Mouse (Mus musculus): ENCODE measurements around the gene Cenpv. TPM values are rescaled to one million over a fixed set of nuclear protein-coding genes. Genes with fewer than 3 reads are reported as not detected.

Gene Cenpv
- polyA plus RNA-seq, 1 experiment = 21.6 TPM

DNA sequence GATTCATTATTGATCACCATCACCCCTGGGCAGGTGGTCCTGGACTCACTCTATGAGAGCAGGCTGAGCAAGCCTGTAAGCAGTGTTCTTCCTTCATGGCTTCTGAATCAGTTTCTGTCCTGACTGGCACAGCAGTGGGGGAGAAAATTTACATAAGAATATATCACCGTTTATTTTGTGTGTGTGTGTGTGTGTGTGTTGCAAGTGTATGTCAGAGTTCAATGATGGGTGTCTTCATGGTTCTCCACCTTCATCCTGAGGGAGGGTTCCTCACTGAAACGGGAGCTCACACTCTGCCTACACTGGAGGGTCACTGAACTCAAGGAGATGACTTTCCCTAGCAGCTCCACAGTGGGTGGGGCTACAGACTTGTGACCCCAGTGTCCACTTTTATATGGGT is 1.9 kb upstream of the Cenpv start:
- H3K79me2 ChIP-seq (ENCODE audit: control insufficient read depth, insufficient read depth) = peaks cover 10% of the 10 kb centered on the region
- H3K4me3 ChIP-seq (ENCODE audit: insufficient read depth, poor library complexity, severe bottlenecking) = no peak overlapping the region
- H3K79me3 ChIP-seq (ENCODE audit: low read depth) = no peaks in the 10 kb centered on the region
- no peaks in the 10 kb centered on the region for H3K36me3 ChIP-seq (ENCODE audit: control insufficient read depth, insufficient read depth)
- TF ChIP-seq MYOG (IDR thresholded peaks at IDR 0.05; ENCODE audit: control insufficient read depth, extremely low read depth, insufficient read length) (no peak), FOSL1 (IDR thresholded peaks at IDR 0.05; ENCODE audit: insufficient read depth, low read length, poor library complexity, severe bottlenecking) (no peak)
- no peak overlapping the region for H3ac ChIP-seq (ENCODE audit: control insufficient read depth, insufficient read length, low read depth)
- no peaks in the 10 kb centered on the region for H3K27me3 ChIP-seq (ENCODE audit: control insufficient read depth, insufficient read depth, insufficient read length)

DNA sequence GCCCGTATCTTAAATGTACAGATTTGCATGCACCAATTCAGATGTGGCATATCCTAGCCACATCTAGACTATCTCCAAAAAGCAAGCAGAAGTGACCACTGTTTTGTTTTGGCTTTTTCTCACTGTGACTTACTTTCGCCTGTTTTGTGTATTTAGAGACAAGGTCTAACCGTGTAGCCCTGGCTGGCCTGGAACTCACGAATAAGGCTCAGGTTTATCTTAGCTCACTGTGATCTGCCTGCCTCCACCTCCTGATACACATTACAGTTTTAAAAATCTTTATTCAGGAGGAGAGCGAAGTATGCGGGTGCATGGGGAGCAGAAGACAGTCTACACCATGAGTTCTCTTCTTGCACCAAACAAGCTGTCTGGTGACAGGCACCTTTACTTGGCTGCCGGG is 1.1 kb upstream of the Cenpv start:
- no peaks in the 10 kb centered on the region for H3K79me3 ChIP-seq (ENCODE audit: low read depth)
- peaks cover 5% of the 10 kb centered on the region for H3K36me3 ChIP-seq (ENCODE audit: control insufficient read depth, insufficient read depth)
- TF ChIP-seq CEBPB (IDR thresholded peaks at IDR 0.05; ENCODE audit: low read depth) (no peak), MYOG (IDR thresholded peaks at IDR 0.05; ENCODE audit: control insufficient read depth, extremely low read depth, insufficient read length) (no peak), MAX (IDR thresholded peaks at IDR 0.05) (no peak), MYOD1 (IDR thresholded peaks at IDR 0.05; ENCODE audit: control insufficient read depth, insufficient read length, low read depth) (no peak), USF1 (IDR thresholded peaks at IDR 0.05; ENCODE audit: low read depth) (no peak), FOSL1 (IDR thresholded peaks at IDR 0.05; ENCODE audit: insufficient read depth, low read length, poor library complexity, severe bottlenecking) (no peak), CTCF (IDR thresholded peaks at IDR 0.05; ENCODE audit: control insufficient read depth, insufficient read depth, insufficient read length) (no peak)
- no peak overlapping the region for H3K4me3 ChIP-seq (ENCODE audit: insufficient read depth, poor library complexity, severe bottlenecking)
- no peak overlapping the region for H3ac ChIP-seq (ENCODE audit: control insufficient read depth, insufficient read length, low read depth)
- no peaks in the 10 kb centered on the region for H3K27me3 ChIP-seq (ENCODE audit: control insufficient read depth, insufficient read depth, insufficient read length)
- H3K79me2 ChIP-seq (ENCODE audit: control insufficient read depth, insufficient read depth) = peaks cover 10% of the 10 kb centered on the region

DNA sequence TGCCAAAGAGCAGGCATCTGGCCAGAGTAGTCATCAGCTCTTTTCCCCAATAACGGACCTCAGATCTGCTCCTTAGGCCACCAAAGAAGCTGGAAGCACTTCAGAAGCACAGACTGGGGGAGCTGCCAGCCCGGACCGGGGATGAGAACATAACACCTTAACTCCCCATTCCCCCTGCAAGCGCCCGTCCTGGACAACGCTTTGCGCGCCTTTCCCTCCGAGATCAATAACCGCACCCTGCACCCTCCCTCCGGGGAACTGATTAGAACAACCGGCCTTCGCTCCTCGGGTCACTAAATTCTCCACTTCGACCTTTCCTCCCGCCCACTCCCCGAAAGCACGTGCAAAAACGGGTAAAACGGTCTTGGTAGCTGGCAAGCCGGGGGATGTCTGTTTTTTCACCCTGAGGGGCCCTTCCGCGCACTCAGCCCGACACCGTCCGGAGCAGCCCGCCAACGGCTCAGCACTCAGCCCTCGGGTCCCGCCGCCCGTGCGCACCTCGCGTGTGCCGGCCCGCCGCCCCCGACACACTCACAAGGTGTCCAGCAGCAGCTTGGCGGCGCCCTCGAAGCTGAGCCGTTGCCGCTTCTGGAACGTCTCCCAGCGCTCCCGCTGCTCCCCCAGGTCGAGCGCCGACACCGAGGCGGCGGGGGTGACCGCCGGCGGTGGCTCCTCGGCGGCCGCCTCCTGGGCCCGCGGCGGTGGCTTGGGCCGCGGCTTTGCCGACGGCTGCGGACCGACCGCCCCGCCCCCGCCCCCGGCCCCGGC is 556 bp downstream of the Cenpv start:
- H3K79me2 ChIP-seq (ENCODE audit: control insufficient read depth, insufficient read depth) = peaks cover 10% of the 10 kb centered on the region
- H3K36me3 ChIP-seq (ENCODE audit: control insufficient read depth, insufficient read depth) = peaks cover 5% of the 10 kb centered on the region
- TF ChIP-seq FOSL1 (IDR thresholded peaks at IDR 0.05; ENCODE audit: insufficient read depth, low read length, poor library complexity, severe bottlenecking) (no peak), MAX (IDR thresholded peaks at IDR 0.05) (peak; percentile 43)
- no peaks in the 10 kb centered on the region for H3K27me3 ChIP-seq (ENCODE audit: control insufficient read depth, insufficient read depth, insufficient read length)
- H3ac ChIP-seq (ENCODE audit: control insufficient read depth, insufficient read length, low read depth) = peak overlapping the region; percentile 97
- H3K4me3 ChIP-seq (ENCODE audit: insufficient read depth, poor library complexity, severe bottlenecking) = peak overlapping the region; percentile 50
- H3K79me3 ChIP-seq (ENCODE audit: low read depth) = no peaks in the 10 kb centered on the region

DNA sequence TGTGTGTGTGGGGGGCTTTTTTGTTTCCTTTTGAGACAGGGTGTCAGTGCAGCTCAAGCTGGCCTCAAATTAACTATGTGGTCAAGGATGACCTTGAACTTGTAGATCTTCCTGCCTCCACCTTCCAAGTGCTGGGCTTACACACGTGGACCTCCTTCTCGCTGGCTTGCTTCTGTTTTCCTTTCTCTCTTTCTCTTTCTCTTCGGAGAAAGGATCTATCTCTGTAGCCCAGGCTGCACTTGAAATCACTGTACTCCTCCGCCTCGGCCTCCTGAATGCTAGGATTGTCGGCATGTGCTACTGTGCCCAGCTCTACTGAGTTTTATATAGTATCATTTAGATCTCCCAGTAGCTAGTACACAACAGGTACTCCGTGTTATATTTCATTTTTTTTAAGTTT is 1.5 kb downstream of the Cenpv start:
- Histone ChIP-seq H3K36me3 (ENCODE audit: control insufficient read depth, insufficient read depth) (peaks cover 5% of the 10 kb centered on the region), H3K79me2 (ENCODE audit: control insufficient read depth, insufficient read depth) (peaks cover 10% of the 10 kb centered on the region), H3ac (ENCODE audit: control insufficient read depth, insufficient read length, low read depth) (no peak overlapping the region), H3K27me3 (ENCODE audit: control insufficient read depth, insufficient read depth, insufficient read length) (no peaks in the 10 kb centered on the region), H3K79me3 (ENCODE audit: low read depth) (no peaks in the 10 kb centered on the region), H3K4me3 (ENCODE audit: insufficient read depth, poor library complexity, severe bottlenecking) (no peak overlapping the region)
- no peak for TF ChIP-seq USF1 (IDR thresholded peaks at IDR 0.05; ENCODE audit: low read depth)
- no peak for TF ChIP-seq CTCF (IDR thresholded peaks at IDR 0.05; ENCODE audit: control insufficient read depth, insufficient read depth, insufficient read length)
- no peak for TF ChIP-seq FOSL1 (IDR thresholded peaks at IDR 0.05; ENCODE audit: insufficient read depth, low read length, poor library complexity, severe bottlenecking)
- no peak for TF ChIP-seq MYOD1 (IDR thresholded peaks at IDR 0.05; ENCODE audit: control insufficient read depth, insufficient read length, low read depth)
- TF ChIP-seq MYOG (IDR thresholded peaks at IDR 0.05; ENCODE audit: control insufficient read depth, extremely low read depth, insufficient read length) = no peak
- TF ChIP-seq CEBPB (IDR thresholded peaks at IDR 0.05; ENCODE audit: low read depth) = no peak
- no peak for TF ChIP-seq MAX (IDR thresholded peaks at IDR 0.05)

DNA sequence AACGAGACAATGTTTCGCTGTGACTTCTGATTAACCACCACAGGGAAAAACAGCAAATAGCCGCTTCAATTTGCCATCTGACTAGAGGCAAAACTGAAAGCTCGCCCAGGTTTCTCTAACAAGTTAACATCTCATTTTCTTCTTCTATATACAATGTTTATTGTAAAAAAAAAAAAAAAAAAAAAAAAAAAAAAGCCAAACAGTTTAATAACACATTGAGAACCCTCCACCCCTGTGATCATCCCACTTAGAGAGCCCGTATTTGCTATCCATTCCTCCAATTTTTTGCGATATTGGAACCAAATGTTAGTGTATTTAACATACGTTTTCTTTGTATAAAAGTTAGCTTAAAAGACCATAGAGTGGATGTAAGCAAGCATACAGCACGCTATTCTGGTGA is 2.0 kb downstream of the Cenpv start:
- no peak for TF ChIP-seq MAX (IDR thresholded peaks at IDR 0.05)
- no peak for TF ChIP-seq USF1 (IDR thresholded peaks at IDR 0.05; ENCODE audit: low read depth)
- TF ChIP-seq FOSL1 (IDR thresholded peaks at IDR 0.05; ENCODE audit: insufficient read depth, low read length, poor library complexity, severe bottlenecking) = no peak
- no peak for TF ChIP-seq MYOD1 (IDR thresholded peaks at IDR 0.05; ENCODE audit: control insufficient read depth, insufficient read length, low read depth)
- no peak for TF ChIP-seq CEBPB (IDR thresholded peaks at IDR 0.05; ENCODE audit: low read depth)
- TF ChIP-seq MYOG (IDR thresholded peaks at IDR 0.05; ENCODE audit: control insufficient read depth, extremely low read depth, insufficient read length) = no peak
- no peak for TF ChIP-seq CTCF (IDR thresholded peaks at IDR 0.05; ENCODE audit: control insufficient read depth, insufficient read depth, insufficient read length)
- Histone ChIP-seq H3K4me3 (ENCODE audit: insufficient read depth, poor library complexity, severe bottlenecking) (no peak overlapping the region), H3K36me3 (ENCODE audit: control insufficient read depth, insufficient read depth) (peaks cover 9% of the 10 kb centered on the region), H3K79me3 (ENCODE audit: low read depth) (no peaks in the 10 kb centered on the region), H3K27me3 (ENCODE audit: control insufficient read depth, insufficient read depth, insufficient read length) (no peaks in the 10 kb centered on the region), H3ac (ENCODE audit: control insufficient read depth, insufficient read length, low read depth) (no peak overlapping the region), H3K79me2 (ENCODE audit: control insufficient read depth, insufficient read depth) (peaks cover 10% of the 10 kb centered on the region)

DNA sequence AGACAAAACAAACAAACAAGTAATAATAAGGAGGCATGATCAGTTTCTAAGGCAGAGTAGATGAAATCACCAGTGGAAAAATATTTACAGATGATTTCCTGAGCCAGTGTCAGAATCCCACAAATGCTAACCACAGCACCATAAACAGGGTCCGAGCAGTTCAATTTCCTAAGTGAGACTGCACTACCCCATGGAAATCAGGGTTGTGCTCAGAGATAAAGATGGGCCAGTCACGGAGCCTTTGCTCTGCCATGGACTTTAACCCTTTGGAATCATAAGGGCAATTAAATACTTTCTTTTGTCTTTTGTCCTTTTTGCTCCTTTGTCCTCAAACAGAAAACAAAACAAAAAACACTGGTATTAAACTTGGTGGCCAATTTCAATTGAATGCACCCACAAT is 16.8 kb downstream of the Cenpv start:
- H3K4me3 ChIP-seq (ENCODE audit: insufficient read depth, poor library complexity, severe bottlenecking) = no peak overlapping the region
- no peak overlapping the region for H3ac ChIP-seq (ENCODE audit: control insufficient read depth, insufficient read length, low read depth)
- H3K27me3 ChIP-seq (ENCODE audit: control insufficient read depth, insufficient read depth, insufficient read length) = no peaks in the 10 kb centered on the region
- TF ChIP-seq MYOD1 (IDR thresholded peaks at IDR 0.05; ENCODE audit: control insufficient read depth, insufficient read length, low read depth) = no peak
- no peak for TF ChIP-seq USF1 (IDR thresholded peaks at IDR 0.05; ENCODE audit: low read depth)
- TF ChIP-seq CTCF (IDR thresholded peaks at IDR 0.05; ENCODE audit: control insufficient read depth, insufficient read depth, insufficient read length) = no peak
- no peak for TF ChIP-seq CEBPB (IDR thresholded peaks at IDR 0.05; ENCODE audit: low read depth)
- no peak for TF ChIP-seq FOSL1 (IDR thresholded peaks at IDR 0.05; ENCODE audit: insufficient read depth, low read length, poor library complexity, severe bottlenecking)
- TF ChIP-seq MAX (IDR thresholded peaks at IDR 0.05) = no peak
- H3K79me3 ChIP-seq (ENCODE audit: low read depth) = peaks cover 1% of the 10 kb centered on the region
- H3K79me2 ChIP-seq (ENCODE audit: control insufficient read depth, insufficient read depth) = no peaks in the 10 kb centered on the region
- no peaks in the 10 kb centered on the region for H3K36me3 ChIP-seq (ENCODE audit: control insufficient read depth, insufficient read depth)
